Mouse (Mus musculus): ENCODE measurements around the gene Gnpnat1.

Gnpnat1 gene

GRCm38 (mm10) chr14:45399836-45400235 is 4.9 kb downstream of the Gnpnat1 start:
- CTCF ChIA-PET, result no interaction called here

GRCm38 (mm10) chr14:45389194-45389593 is 15.5 kb downstream of the Gnpnat1 start:
- CTCF ChIA-PET, result no interaction called here

GRCm38 (mm10) chr14:45388345-45389181 is 16.1 kb downstream of the Gnpnat1 start:
- CTCF ChIA-PET, result no interaction called here

- CTCF ChIA-PET, result no interaction called here
Measured at GRCm38 (mm10) chr14:45387480-45387879, 17.2 kb downstream of the Gnpnat1 start.

- CTCF ChIA-PET, result interaction anchor here (0.6 kb wide), 1 partner anchor 56 kb away, joined by 4 read pairs; the partner anchor contains the start of gene Psmc6
Measured at GRCm38 (mm10) chr14:45385596-45385995, 19.1 kb downstream of the Gnpnat1 start.

- CTCF ChIA-PET, result no interaction called here
Measured at GRCm38 (mm10) chr14:45382912-45383311, 21.8 kb downstream of the Gnpnat1 start.

GRCm38 (mm10) chr14:45380756-45381155 is 24.0 kb downstream of the Gnpnat1 start:
- CTCF ChIA-PET, result no interaction called here

- CTCF ChIA-PET, result no interaction called here
Measured at GRCm38 (mm10) chr14:45378771-45379170, 25.9 kb downstream of the Gnpnat1 start.

GRCm38 (mm10) chr14:45365196-45365587 is 39.5 kb downstream of the Gnpnat1 start:
- CTCF ChIA-PET, result no interaction called here

- CTCF ChIA-PET, result no interaction called here
Measured at GRCm38 (mm10) chr14:45364211-45365195, 40.2 kb downstream of the Gnpnat1 start.

GRCm38 (mm10) chr14:45350931-45351859 is 53.5 kb downstream of the Gnpnat1 start, which contains the start of gene Styx:
Gene Styx (plus strand): TSS chr14:45351093.
- CTCF ChIA-PET, result interaction anchor here (0.6 to 1.2 kb wide), 2 partner anchors 11 to 291 kb away, joined by 9 to 13 read pairs; no protein-coding TSS in a partner anchor

GRCm38 (mm10) chr14:45329589-45330181 is 75.0 kb downstream of the Gnpnat1 start, which contains the start of gene Psmc6:
Gene Psmc6 (plus strand): TSS chr14:45329788.
- CTCF ChIA-PET, result interaction anchor here (0.6 to 0.7 kb wide), 3 partner anchors 24 to 268 kb away, joined by 4 to 6 read pairs (median 4); no protein-coding TSS in a partner anchor

- CTCF ChIA-PET, result interaction anchor here (0.6 to 0.7 kb wide), 2 partner anchors 24 to 57 kb away, joined by 4 read pairs; no protein-coding TSS in a partner anchor
Measured at GRCm38 (mm10) chr14:45329018-45329588, 75.6 kb downstream of the Gnpnat1 start.

GRCm38 (mm10) chr14:45328072-45328713 is 76.5 kb downstream of the Gnpnat1 start:
- CTCF ChIA-PET, result no interaction called here

All from spleen, embryonic (tissue).